Mouse (Mus musculus) liver, embryonic 14.5 days (tissue): ENCODE measurements at regions not wholly inside any gene's neighbourhood (a gene's known extent, or its start where the extent isn't known, plus 50 kb on each side); places are given as distances from the start of the nearest gene placed in this dataset.

ENCODE experiments used
- CTCF ChIP-seq: IDR thresholded peaks from 2 replicates; pipeline ENCODE4 v1.5.1; 2016; ENCODE audit warnings: antibody characterized with exemption, low read depth, control low read depth
- EP300 ChIP-seq: IDR thresholded peaks from 2 replicates; pipeline ENCODE4 v1.6.1; 2016; ENCODE audit warnings: antibody characterized with exemption, low read depth

- TF ChIP-seq CTCF = no peak
- TF ChIP-seq EP300 = no peak
Measured at GRCm38 (mm10) chr17:17229069-17229468, 107.9 kb downstream of the Zfp97 start.
